Mouse (Mus musculus) neural tube, embryonic 12.5 days (tissue): Measurements from ENCODE around the gene Ropn1. TPM values are rescaled to one million over a fixed set of nuclear protein-coding genes. Genes with fewer than 3 reads are reported as not detected.
A peak's percentile ranks its signal among the peaks of the same experiment; 100 is the strongest.

ENCODE experiments used
- ATAC-seq: fragments of 200-750 bp; cut with Nextera tagmentation; 2 replicates; pipeline ENCODE4 v1.8.0; 2017; ENCODE audit warnings: low read depth, mild to moderate bottlenecking, moderate TSS enrichment, moderate library complexity; ENCODE audit not compliant: low FRiP score
- H3K27ac ChIP-seq: fragments of 300-500 bp; sonication (generic); 2 replicates; pipeline ENCODE4 v1.5.1; 2016
- H3K27me3 ChIP-seq: fragments of 300-500 bp; sonication (generic); replicated peaks from 2 replicates; pipeline ENCODE4 v1.6.1; 2016; ENCODE audit warnings: mild to moderate bottlenecking
- H3K36me3 ChIP-seq: fragments of 300-500 bp; sonication (generic); 2 replicates; pipeline ENCODE4 v1.6.1; 2016; ENCODE audit warnings: mild to moderate bottlenecking
- H3K4me1 ChIP-seq: fragments of 300-500 bp; sonication (generic); 2 replicates; pipeline ENCODE4 v1.6.1; 2016
- H3K4me2 ChIP-seq: fragments of 300-500 bp; sonication (generic); replicated peaks from 2 replicates; pipeline ENCODE4 v1.6.1; 2016; ENCODE audit warnings: mild to moderate bottlenecking
- H3K4me3 ChIP-seq: fragments of 300-500 bp; sonication (generic); 2 replicates; pipeline ENCODE4 v1.5.1; 2016
- H3K9ac ChIP-seq: fragments of 300-500 bp; sonication (generic); 2 replicates; pipeline ENCODE4 v1.6.1; 2016; ENCODE audit warnings: mild to moderate bottlenecking
- H3K9me3 ChIP-seq: fragments of 300-500 bp; sonication (generic); 2 replicates; pipeline ENCODE4 v1.6.1; 2016; ENCODE audit warnings: mild to moderate bottlenecking
- WGBS: fragments of 180-500 bp; shearing (Covaris S2); methylation state at CpG from one replicate; pipeline ENCODE4 v1.1.7; 2016; 5-methylcytosine and 5-hydroxymethylcytosine counted together
- polyA plus RNA-seq: library from polyadenylated mRNA; unstranded; fragments of >200 nt; fragmentation: Nextera tagmentation; extraction: Ambion mirVana; gene quantifications from 2 replicates; pipeline ENCODE4 v1.2.1, GENCODE M21; 2016

Gene Ropn1
- polyA plus RNA-seq, 1 experiment from 2014 or later = not detected

GRCm38 (mm10) chr16:34657983-34658382, 8.3 kb downstream of the Ropn1 start:
- Histone ChIP-seq H3K4me3 (0 out of 2 replicates have a peak overlapping the region, but pooled peaks have one; percentile 5), H3K9ac (no peak overlapping the region), H3K4me1 (peaks cover 3% of the 10 kb centered on the region), H3K27me3 (no peaks in the 10 kb centered on the region), H3K9me3 (no peaks in the 10 kb centered on the region), H3K36me3 (no peaks in the 10 kb centered on the region), H3K27ac (no peak overlapping the region), H3K4me2 (peak overlapping the region; percentile 60)
- 23% methylated on average over 5 of the region's 5 CpGs for WGBS
- ATAC-seq = no peak

DNA sequence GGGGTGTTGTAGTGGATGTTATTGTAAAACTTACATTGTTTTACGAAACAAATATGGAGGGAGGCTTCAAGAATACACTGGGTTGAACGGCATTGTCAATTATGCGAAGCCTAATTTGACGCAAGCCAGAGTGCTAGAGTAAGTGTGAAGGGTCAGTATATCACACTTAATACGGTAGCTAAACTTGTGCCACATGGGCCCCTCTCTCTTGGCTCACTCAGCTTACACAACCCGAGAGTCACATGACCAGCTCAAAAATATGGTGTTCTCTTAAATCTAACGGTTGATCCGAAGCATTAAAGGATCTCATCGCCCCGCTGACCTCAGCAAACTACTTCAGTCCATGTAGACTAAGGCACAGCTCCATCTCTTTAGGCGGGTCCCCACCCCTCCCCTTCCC, 8.7 kb downstream of the Ropn1 start:
- 44% methylated on average over 11 of the region's 11 CpGs for WGBS
- no peak overlapping the region for H3K27ac ChIP-seq
- H3K4me3 ChIP-seq = no peak overlapping the region
- no peak for ATAC-seq
- H3K9ac ChIP-seq = no peak overlapping the region
- peaks cover 3% of the 10 kb centered on the region for H3K4me1 ChIP-seq
- no peaks in the 10 kb centered on the region for H3K27me3 ChIP-seq
- H3K36me3 ChIP-seq = no peaks in the 10 kb centered on the region
- H3K9me3 ChIP-seq = no peaks in the 10 kb centered on the region
- H3K4me2 ChIP-seq = peak overlapping the region; percentile 60

GRCm38 (mm10) chr16:34664553-34664952, 14.8 kb downstream of the Ropn1 start:
- Histone ChIP-seq H3K27ac (no peak overlapping the region), H3K4me2 (no peak overlapping the region), H3K4me1 (peaks cover 5% of the 10 kb centered on the region; the same call in 1 of the 2 replicates), H3K4me3 (no peak overlapping the region), H3K27me3 (peaks cover 8% of the 10 kb centered on the region; the same call in 1 of the 2 replicates), H3K36me3 (no peaks in the 10 kb centered on the region), H3K9ac (no peak overlapping the region), H3K9me3 (no peaks in the 10 kb centered on the region)
- no peak for ATAC-seq
- WGBS = 72% methylated on average over 3 of the region's 3 CpGs

GRCm38 (mm10) chr16:34667031-34667726, 17.5 kb downstream of the Ropn1 start:
- Histone ChIP-seq H3K4me2 (peak overlapping the region; percentile 45), H3K36me3 (no peaks in the 10 kb centered on the region), H3K9me3 (no peaks in the 10 kb centered on the region), H3K4me1 (peaks cover 5% of the 10 kb centered on the region; the same call in 1 of the 2 replicates), H3K27ac (no peak overlapping the region), H3K27me3 (peaks cover 8% of the 10 kb centered on the region; the same call in 1 of the 2 replicates), H3K9ac (no peak overlapping the region), H3K4me3 (no peak overlapping the region)
- ATAC-seq = 0 out of 2 replicates have a peak, but pooled peaks have one; percentile 50
- WGBS = 3% methylated on average over 20 of the region's 20 CpGs

GRCm38 (mm10) chr16:34668341-34668740, 18.6 kb downstream of the Ropn1 start:
- no peak overlapping the region for H3K4me2 ChIP-seq
- H3K9ac ChIP-seq = no peak overlapping the region
- H3K9me3 ChIP-seq = no peaks in the 10 kb centered on the region
- no peaks in the 10 kb centered on the region for H3K36me3 ChIP-seq
- peaks cover 5% of the 10 kb centered on the region; the same call in 1 of the 2 replicates for H3K4me1 ChIP-seq
- ATAC-seq = no peak
- peaks cover 8% of the 10 kb centered on the region for H3K27me3 ChIP-seq
- no peak overlapping the region for H3K27ac ChIP-seq
- WGBS = 66% methylated on average over 9 of the region's 9 CpGs
- no peak overlapping the region for H3K4me3 ChIP-seq

GRCm38 (mm10) chr16:34671966-34672365, 22.2 kb downstream of the Ropn1 start:
- no peak overlapping the region for H3K4me3 ChIP-seq
- H3K27me3 ChIP-seq = peaks cover 5% of the 10 kb centered on the region
- H3K9ac ChIP-seq = no peak overlapping the region
- H3K4me1 ChIP-seq = peaks cover 5% of the 10 kb centered on the region; the same call in 1 of the 2 replicates
- H3K36me3 ChIP-seq = no peaks in the 10 kb centered on the region
- H3K4me2 ChIP-seq = no peak overlapping the region
- 61% methylated on average over 7 of the region's 7 CpGs for WGBS
- ATAC-seq = no peak
- no peak overlapping the region for H3K27ac ChIP-seq
- no peaks in the 10 kb centered on the region for H3K9me3 ChIP-seq

DNA sequence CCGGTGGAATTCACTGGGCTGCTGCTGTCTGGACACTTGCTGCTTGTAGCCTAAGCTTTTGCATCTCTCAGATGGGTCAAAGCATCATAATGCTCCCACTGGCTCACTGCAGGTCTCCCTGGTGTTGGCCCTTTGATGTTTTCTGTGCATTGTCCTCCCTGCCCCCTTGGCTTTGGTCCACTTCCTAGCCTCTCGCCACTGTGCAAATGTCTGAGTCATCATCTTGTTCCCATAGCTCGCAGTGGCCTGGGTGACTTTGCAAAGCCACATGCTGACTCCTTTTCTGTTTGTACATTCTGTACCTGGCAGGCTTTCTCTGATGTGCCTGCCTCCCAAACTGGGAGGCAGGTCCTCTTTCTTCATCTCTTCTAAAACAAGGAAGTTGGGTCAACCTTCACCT, 23.1 kb downstream of the Ropn1 start:
- Histone ChIP-seq H3K4me1 (no peaks in the 10 kb centered on the region), H3K9ac (no peak overlapping the region), H3K36me3 (no peaks in the 10 kb centered on the region), H3K27ac (no peak overlapping the region), H3K27me3 (peaks cover 5% of the 10 kb centered on the region), H3K9me3 (no peaks in the 10 kb centered on the region), H3K4me3 (no peak overlapping the region), H3K4me2 (no peak overlapping the region)
- ATAC-seq = no peak
- 66% methylated on average over 3 of the region's 3 CpGs for WGBS

GRCm38 (mm10) chr16:34674365-34674764, 24.6 kb downstream of the Ropn1 start:
- Histone ChIP-seq H3K9me3 (no peaks in the 10 kb centered on the region), H3K27ac (no peak overlapping the region), H3K4me1 (no peaks in the 10 kb centered on the region), H3K36me3 (no peaks in the 10 kb centered on the region), H3K4me2 (no peak overlapping the region), H3K9ac (no peak overlapping the region), H3K27me3 (no peaks in the 10 kb centered on the region; the same call in 1 of the 2 replicates), H3K4me3 (no peak overlapping the region)
- WGBS = 71% methylated on average over 6 of the region's 6 CpGs
- no peak for ATAC-seq

DNA sequence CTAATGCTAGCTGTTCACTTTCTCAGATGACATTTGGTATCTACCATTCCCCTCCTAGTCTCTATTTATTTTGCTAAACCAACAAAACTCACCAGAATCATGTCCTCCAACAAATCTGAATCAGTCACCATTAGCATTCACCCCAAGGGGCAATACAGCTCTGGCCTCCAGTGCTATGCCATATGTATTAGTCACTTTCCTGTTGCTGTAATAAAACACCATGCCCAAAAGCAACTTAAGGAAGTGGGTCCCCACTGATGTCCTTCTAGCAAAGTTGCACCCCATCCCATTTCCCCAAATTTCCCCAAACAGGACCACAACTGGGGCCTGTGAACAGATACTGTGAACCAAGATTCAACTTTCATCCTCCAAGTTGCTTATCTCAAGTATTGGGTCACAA, 32.1 kb downstream of the Ropn1 start:
- H3K9me3 ChIP-seq = no peaks in the 10 kb centered on the region
- no peaks in the 10 kb centered on the region for H3K36me3 ChIP-seq
- no peaks in the 10 kb centered on the region for H3K4me1 ChIP-seq
- no peak overlapping the region for H3K4me3 ChIP-seq
- no peak overlapping the region for H3K9ac ChIP-seq
- H3K27me3 ChIP-seq = no peaks in the 10 kb centered on the region
- ATAC-seq = no peak
- H3K4me2 ChIP-seq = no peak overlapping the region
- no peak overlapping the region for H3K27ac ChIP-seq

GRCm38 (mm10) chr16:34689879-34690278, 40.2 kb downstream of the Ropn1 start:
- Histone ChIP-seq H3K9me3 (no peaks in the 10 kb centered on the region), H3K9ac (no peak overlapping the region), H3K36me3 (no peaks in the 10 kb centered on the region), H3K27ac (no peak overlapping the region), H3K27me3 (no peaks in the 10 kb centered on the region), H3K4me3 (peak overlapping the region; percentile 60; the same call in 1 of the 2 replicates), H3K4me1 (peaks cover 5% of the 10 kb centered on the region; the same call in 1 of the 2 replicates), H3K4me2 (peak overlapping the region; percentile 66; the same call in 1 of the 2 replicates)
- ATAC-seq = no peak
- WGBS = 80% methylated on average over 3 of the region's 3 CpGs

DNA sequence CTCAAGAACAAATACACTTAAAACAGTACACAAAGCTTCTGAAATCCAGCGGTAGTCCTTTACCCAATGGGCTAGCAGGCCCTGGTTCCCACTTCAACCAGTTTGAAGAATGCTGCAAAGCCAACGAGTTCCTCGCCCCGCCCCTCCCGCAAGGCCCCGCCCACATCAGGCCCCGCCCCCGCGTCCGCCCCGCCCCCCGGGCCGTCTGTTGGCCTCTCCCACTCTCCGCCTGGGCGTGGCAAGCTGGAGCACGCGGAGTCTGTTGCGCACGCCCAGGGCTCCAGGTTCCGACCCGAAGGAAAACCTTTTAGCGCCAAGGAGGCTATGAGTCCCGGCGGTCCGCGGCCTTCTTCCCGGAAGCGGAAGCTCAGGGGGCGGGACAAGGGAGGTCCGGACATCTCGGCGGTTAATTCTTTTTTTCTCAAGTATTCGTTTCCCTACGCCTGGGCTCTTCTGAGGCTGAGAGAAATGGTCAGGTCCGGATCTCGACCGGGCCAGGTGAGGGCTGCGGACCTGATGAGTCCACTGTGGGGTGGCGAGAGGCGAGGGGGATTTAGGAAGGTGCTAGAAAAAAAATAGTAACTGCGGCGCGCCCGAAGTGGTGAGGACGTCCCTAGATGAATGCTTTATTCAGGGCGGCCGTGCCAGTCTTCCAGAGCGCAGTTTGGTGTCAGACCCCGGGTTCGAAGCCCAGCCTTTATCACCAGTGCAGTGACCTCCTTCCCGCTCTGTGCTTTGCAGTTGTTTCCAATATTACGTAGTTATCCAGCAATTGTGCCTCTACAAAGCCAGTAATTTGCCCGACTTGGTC, 40.8 kb downstream of the Ropn1 start, which contains the start of gene Ccdc14:
Gene Ccdc14, plus strand, starts transcription at position 283 of the 811 bp plus-strand sequence.
- peak within 1 kb of the TSS; percentile 66 for H3K4me2 ChIP-seq
- WGBS = under 1% methylated on average over 52 of the region's 53 CpGs

GRCm38 (mm10) chr16:34691156-34691555, 41.4 kb downstream of the Ropn1 start:
- H3K27me3 ChIP-seq = no peaks in the 10 kb centered on the region
- no peak overlapping the region for H3K27ac ChIP-seq
- H3K4me1 ChIP-seq = peaks cover 5% of the 10 kb centered on the region; the same call in 1 of the 2 replicates
- no peak for ATAC-seq
- WGBS = 11% methylated on average over 11 of the region's 11 CpGs
- H3K4me3 ChIP-seq = peak overlapping the region; percentile 60
- H3K9me3 ChIP-seq = no peaks in the 10 kb centered on the region
- peak overlapping the region; percentile 66 for H3K4me2 ChIP-seq
- peak overlapping the region; percentile 68 for H3K9ac ChIP-seq
- H3K36me3 ChIP-seq = no peaks in the 10 kb centered on the region; the same call in 1 of the 2 replicates

More for the DNA sequence above, 40.8 kb downstream of the Ropn1 start, which contains the start of gene Ccdc14:
- Histone ChIP-seq H3K27me3 (no peaks in the 10 kb centered on the region), H3K27ac (peak within 1 kb of the TSS; percentile 23; the same call in 1 of the 2 replicates), H3K4me1 (peaks cover 5% of the 10 kb centered on the region; the same call in 1 of the 2 replicates), H3K9me3 (no peaks in the 10 kb centered on the region), H3K36me3 (no peaks in the 10 kb centered on the region), H3K4me3 (peak within 1 kb of the TSS; percentile 60), H3K9ac (peak within 1 kb of the TSS; percentile 68)
- ATAC-seq = peak; percentile 96
